Mouse (Mus musculus) left cerebral cortex, adult 2 months (tissue): ENCODE measurements around the gene Slc29a2. TPM values are rescaled to one million over a fixed set of nuclear protein-coding genes. Genes with fewer than 3 reads are reported as not detected.
A peak's percentile ranks its signal among the peaks of the same experiment; 100 is the strongest.

Experiments
- DNase-seq, 2 experiments: peaks; one replicate each; pipeline ENCODE4 v3.0.0; 2021 to 2022; ENCODE audit warnings: low spot score in 2 of 2, mixed read lengths in 1 of 2; ENCODE audit errors: extremely low spot score in 1 of 2
- H3K27ac ChIP-seq: fragments of 200-600 bp; 2 replicates; pipeline ENCODE4 v1.8.1; 2022
- H3K4me3 ChIP-seq: fragments of 200-600 bp; 2 replicates; pipeline ENCODE4 v1.8.1; 2022
- CTCF ChIP-seq: fragments of 200-600 bp; IDR thresholded peaks from 2 replicates; pipeline ENCODE4 v1.8.1; 2022; ENCODE audit warnings: antibody characterized with exemption, mild to moderate bottlenecking, moderate library complexity
- intact Hi-C: fragments of 180-260 bp; cut with DNase I; formaldehyde crosslinking; loops from one replicate; pipeline ENCODE4 v1.15.1; 2025
- total RNA-seq, 2 experiments: library from RNA; stranded (reverse); gene quantifications; 2 replicates each; pipeline ENCODE4 v1.2.3; 2021

Slc29a2 gene
- total RNA-seq, 2 experiments from 2014 or later = 16.6 to 16.7 TPM

GRCm38 (mm10) chr19:5037678-5038571 lies 14.3 kb downstream of the Slc29a2 start:
- intact Hi-C loops = no loop called here
- Histone ChIP-seq H3K27ac (peak overlapping the region; percentile 99), H3K4me3 (peak overlapping the region; percentile 67)
- DNase-seq = peak; percentile 84 to 89
- no peak for TF ChIP-seq CTCF

- Histone ChIP-seq H3K27ac (peak within 1 kb of the TSS; percentile 99), H3K4me3 (peak within 1 kb of the TSS; percentile 67)
- peak; percentile 42 for TF ChIP-seq CTCF
- intact Hi-C loops = no loop called here
- DNase-seq = peak; percentile 91
Measured at GRCm38 (mm10) chr19:5038709-5039156, 15.1 kb downstream of the Slc29a2 start, which contains the start of the genes B4gat1 and AC124502.3. Gene B4gat1 (plus strand): TSS chr19:5038826. Gene AC124502.3 (plus strand): TSS chr19:5038891.

GRCm38 (mm10) chr19:5039301-5040114 lies 15.8 kb downstream of the Slc29a2 start:
- Histone ChIP-seq H3K4me3 (peak overlapping the region; percentile 67), H3K27ac (peak overlapping the region; percentile 99)
- TF ChIP-seq CTCF = no peak
- no peak for DNase-seq
- intact Hi-C loops = no loop called here

- TF ChIP-seq CTCF = no peak; the same call in none of the 2 replicates
- peak; percentile 91 for DNase-seq
- Histone ChIP-seq H3K27ac (peak within 1 kb of the TSS; percentile 80), H3K4me3 (peak within 1 kb of the TSS; percentile 67)
- intact Hi-C loops = no loop called here
Measured at GRCm38 (mm10) chr19:5040862-5041523, 17.3 kb downstream of the Slc29a2 start, which contains the start of gene Brms1. Gene Brms1 (plus strand): TSS chr19:5041354.

- TF ChIP-seq CTCF = no peak
Measured at GRCm38 (mm10) chr19:5041588-5041987, 17.9 kb downstream of the Slc29a2 start.

GRCm38 (mm10) chr19:5045531-5045930 lies 21.9 kb downstream of the Slc29a2 start:
- peak overlapping the region; percentile 96 for H3K27ac ChIP-seq
- TF ChIP-seq CTCF = no peak
- no peak for DNase-seq
- no peak overlapping the region for H3K4me3 ChIP-seq
- intact Hi-C loops = no loop called here

More at GRCm38 (mm10) chr19:5041588-5041987, 17.9 kb downstream of the Slc29a2 start:
- peak overlapping the region; percentile 80 for H3K27ac ChIP-seq
- peak overlapping the region; percentile 67 for H3K4me3 ChIP-seq
- DNase-seq = no peak
- intact Hi-C loops = no loop called here

GRCm38 (mm10) chr19:5048138-5049056 lies 24.7 kb downstream of the Slc29a2 start:
- peak overlapping the region; percentile 33 for H3K4me3 ChIP-seq
- intact Hi-C loops = no loop called here
- peak overlapping the region; percentile 96 for H3K27ac ChIP-seq
- peak in 1 of 2 experiments; percentile 77 for DNase-seq
- TF ChIP-seq CTCF = peak; percentile 49

- no peak for DNase-seq
- H3K4me3 ChIP-seq = 0 out of 2 replicates have a peak overlapping the region, but pooled peaks have one; percentile 12
- H3K27ac ChIP-seq = peak overlapping the region; percentile 96
- intact Hi-C loops = no loop called here
- TF ChIP-seq CTCF = no peak
Measured at GRCm38 (mm10) chr19:5049325-5049724, 25.7 kb downstream of the Slc29a2 start.

- peak; percentile 71 for TF ChIP-seq CTCF
- intact Hi-C loops = loop anchor here (2.0 kb wide), 1 partner anchor 35 kb away; the partner anchor contains the start of gene Tmem151a
- peak; percentile 64 to 74 for DNase-seq
- peak within 1 kb of the TSS; percentile 96 for H3K27ac ChIP-seq
- H3K4me3 ChIP-seq = peak within 1 kb of the TSS; percentile 54
Measured at GRCm38 (mm10) chr19:5050047-5050905, 26.6 kb downstream of the Slc29a2 start, which contains the start of gene Rin1. Gene Rin1 (plus strand): TSS chr19:5050481.
